Mouse (Mus musculus): ENCODE measurements at regions not wholly inside any gene's neighbourhood (a gene's known extent, or its start where the extent isn't known, plus 50 kb on each side); places are given as distances from the start of the nearest gene placed in this dataset.

GRCm38 (mm10) chr6:111883946-111884345 lies 389.6 kb upstream of the Lmcd1 start:
- no peak for DNase-seq (ENCODE audit: low spot score)

GRCm38 (mm10) chr6:111911997-111912396 lies 361.6 kb upstream of the Lmcd1 start:
- no peak for DNase-seq (ENCODE audit: low spot score)

GRCm38 (mm10) chr6:111913771-111914405 lies 359.7 kb upstream of the Lmcd1 start:
- no peak for DNase-seq (ENCODE audit: low spot score)

- DNase-seq (ENCODE audit: low spot score) = no peak
These were observed 356.3 kb upstream of the Lmcd1 start for GRCm38 (mm10) chr6:111917248-111917721.

GRCm38 (mm10) chr6:111917868-111918597 lies 355.5 kb upstream of the Lmcd1 start:
- DNase-seq (ENCODE audit: low spot score) = peak; percentile 16

GRCm38 (mm10) chr6:111932596-111932995 lies 341.0 kb upstream of the Lmcd1 start:
- DNase-seq (ENCODE audit: low spot score) = no peak

GRCm38 (mm10) chr6:111954401-111954800 lies 319.2 kb upstream of the Lmcd1 start:
- no peak for DNase-seq (ENCODE audit: low spot score)

- DNase-seq (ENCODE audit: low spot score) = peak; percentile 20
These were observed 307.8 kb upstream of the Lmcd1 start for GRCm38 (mm10) chr6:111965766-111966165.

- peak; percentile 1 for DNase-seq (ENCODE audit: low spot score)
These were observed 288.1 kb upstream of the Lmcd1 start for GRCm38 (mm10) chr6:111985452-111985851.

GRCm38 (mm10) chr6:111995823-111996222 lies 277.7 kb upstream of the Lmcd1 start:
- no peak for DNase-seq (ENCODE audit: low spot score)

- no peak for DNase-seq (ENCODE audit: low spot score)
These were observed 269.6 kb upstream of the Lmcd1 start for GRCm38 (mm10) chr6:112003784-112004471.

GRCm38 (mm10) chr6:112026261-112027205 lies 247.0 kb upstream of the Lmcd1 start:
- no peak for DNase-seq (ENCODE audit: low spot score)

- no peak for DNase-seq (ENCODE audit: low spot score)
These were observed 222.9 kb upstream of the Lmcd1 start for GRCm38 (mm10) chr6:112050548-112051184.

- no peak for DNase-seq (ENCODE audit: low spot score)
These were observed 221.4 kb upstream of the Lmcd1 start for GRCm38 (mm10) chr6:112052193-112052592.

- no peak for DNase-seq (ENCODE audit: low spot score)
These were observed 215.7 kb upstream of the Lmcd1 start for GRCm38 (mm10) chr6:112057895-112058294.

GRCm38 (mm10) chr6:112062956-112063355 lies 210.6 kb upstream of the Lmcd1 start:
- DNase-seq (ENCODE audit: low spot score) = no peak

- DNase-seq (ENCODE audit: low spot score) = no peak
These were observed 183.0 kb upstream of the Lmcd1 start for GRCm38 (mm10) chr6:112090597-112090996.

GRCm38 (mm10) chr6:112091125-112091763 lies 182.3 kb upstream of the Lmcd1 start:
- DNase-seq (ENCODE audit: low spot score) = peak; percentile 3

GRCm38 (mm10) chr6:112093300-112093699 lies 180.3 kb upstream of the Lmcd1 start:
- DNase-seq (ENCODE audit: low spot score) = no peak

GRCm38 (mm10) chr6:112097699-112098098 lies 175.9 kb upstream of the Lmcd1 start:
- DNase-seq (ENCODE audit: low spot score) = no peak
